Mouse (Mus musculus) midbrain, embryonic 11.5 days (tissue): ENCODE measurements around the gene Bbx. TPM values are rescaled to one million over a fixed set of nuclear protein-coding genes. Genes with fewer than 3 reads are reported as not detected.

Experiments used
- ATAC-seq: fragments of 200-750 bp; cut with Nextera tagmentation; 2 replicates; pipeline ENCODE4 v1.8.0; 2017; ENCODE audit warnings: moderate TSS enrichment, moderate library complexity; ENCODE audit not compliant: low FRiP score
- DNase-seq: peaks from one replicate; pipeline ENCODE4 v3.0.0; 2015; ENCODE audit warnings: low spot score; ENCODE audit errors: missing footprints
- H3K27ac ChIP-seq: fragments of 300-500 bp; sonication (generic); 2 replicates; pipeline ENCODE4 v1.5.1; 2014; ENCODE audit warnings: low read depth, low read length
- H3K27me3 ChIP-seq: fragments of 300-500 bp; sonication (generic); 2 replicates; pipeline ENCODE4 v1.6.1; 2014; ENCODE audit warnings: mild to moderate bottlenecking, low read length, moderate library complexity, mixed read lengths; ENCODE audit not compliant: control insufficient read depth, insufficient read depth
- H3K36me3 ChIP-seq: fragments of 300-500 bp; sonication (generic); 2 replicates; pipeline ENCODE4 v1.6.1; 2014; ENCODE audit warnings: mild to moderate bottlenecking, low read length, moderate library complexity, mixed read lengths; ENCODE audit not compliant: control insufficient read depth, insufficient read depth
- H3K4me1 ChIP-seq: fragments of 300-500 bp; sonication (generic); 2 replicates; pipeline ENCODE4 v1.6.1; 2014; ENCODE audit warnings: low read length; ENCODE audit not compliant: control insufficient read depth, insufficient read depth
- H3K4me2 ChIP-seq: fragments of 300-500 bp; sonication (generic); 2 replicates; pipeline ENCODE4 v1.6.1; 2014; ENCODE audit warnings: mild to moderate bottlenecking, moderate library complexity
- H3K4me3 ChIP-seq: fragments of 300-500 bp; sonication (generic); 2 replicates; pipeline ENCODE4 v1.5.1; 2014; ENCODE audit warnings: low read depth, low read length
- H3K9ac ChIP-seq: fragments of 300-500 bp; sonication (generic); 2 replicates; pipeline ENCODE4 v1.6.1; 2014; ENCODE audit warnings: low read length
- H3K9me3 ChIP-seq: fragments of 300-500 bp; sonication (generic); 2 replicates; pipeline ENCODE4 v1.6.1; 2016; ENCODE audit warnings: low read length; ENCODE audit not compliant: control insufficient read depth
- WGBS: fragments of 180-500 bp; shearing (Covaris S2); extraction: QIAGEN DNeasy Blood & Tissue Kit; methylation state at CpG from one replicate; pipeline ENCODE4 v1.1.7; 2014; 5-methylcytosine and 5-hydroxymethylcytosine counted together
- polyA plus RNA-seq: library from polyadenylated mRNA; unstranded; fragments of >200 nt; fragmentation: Nextera tagmentation; extraction: Ambion mirVana; gene quantifications from 2 replicates; pipeline ENCODE4 v1.2.1, GENCODE M21; 2014

Gene Bbx
- polyA plus RNA-seq, 1 experiment from 2014 or later = 23.8 TPM

DNA sequence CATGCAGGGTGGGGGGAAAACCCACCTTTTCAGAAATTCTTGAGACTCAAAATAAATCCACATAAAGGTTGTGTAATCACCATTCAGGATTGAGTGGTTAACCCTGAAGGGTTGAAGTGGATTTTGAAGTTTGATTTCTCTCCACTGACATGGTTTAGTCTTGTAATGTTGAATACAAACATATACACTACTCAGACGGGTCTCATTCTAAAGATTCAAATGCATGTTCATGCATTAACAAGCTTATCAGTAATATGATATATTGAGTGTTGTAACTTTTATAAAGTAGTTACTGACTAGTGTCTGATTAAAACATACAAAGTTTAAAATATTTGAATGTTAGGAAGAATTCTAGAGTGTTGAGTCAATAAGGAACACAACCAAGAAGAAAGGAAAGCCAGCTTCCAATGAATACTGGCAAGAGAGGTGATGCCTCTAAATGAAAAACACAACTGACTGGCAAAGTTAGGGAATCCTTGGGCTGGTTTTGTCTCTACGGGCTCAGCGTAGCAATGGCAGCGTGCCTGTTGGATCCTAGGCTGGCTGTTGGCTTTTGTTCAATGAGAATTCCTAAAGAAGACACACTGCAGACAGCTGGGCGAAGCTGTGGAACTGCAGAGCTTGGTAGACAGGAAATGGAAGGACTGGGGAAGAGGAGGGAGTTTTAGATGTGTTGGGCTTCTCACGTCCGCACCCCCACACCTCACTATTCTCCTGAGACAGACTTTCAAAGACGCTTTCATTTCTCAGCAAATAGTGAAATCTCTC is 211.3 kb downstream of the Bbx start:
- no peak overlapping the region for H3K9ac ChIP-seq
- H3K4me3 ChIP-seq = no peak overlapping the region
- H3K4me1 ChIP-seq = no peaks in the 10 kb centered on the region
- no peak for ATAC-seq
- no peak overlapping the region for H3K27ac ChIP-seq
- H3K36me3 ChIP-seq = no peaks in the 10 kb centered on the region
- DNase-seq = no peak
- H3K27me3 ChIP-seq = no peaks in the 10 kb centered on the region
- 93% methylated on average over 8 of the region's 8 CpGs for WGBS
- no peak overlapping the region for H3K4me2 ChIP-seq
- no peaks in the 10 kb centered on the region for H3K9me3 ChIP-seq

DNA sequence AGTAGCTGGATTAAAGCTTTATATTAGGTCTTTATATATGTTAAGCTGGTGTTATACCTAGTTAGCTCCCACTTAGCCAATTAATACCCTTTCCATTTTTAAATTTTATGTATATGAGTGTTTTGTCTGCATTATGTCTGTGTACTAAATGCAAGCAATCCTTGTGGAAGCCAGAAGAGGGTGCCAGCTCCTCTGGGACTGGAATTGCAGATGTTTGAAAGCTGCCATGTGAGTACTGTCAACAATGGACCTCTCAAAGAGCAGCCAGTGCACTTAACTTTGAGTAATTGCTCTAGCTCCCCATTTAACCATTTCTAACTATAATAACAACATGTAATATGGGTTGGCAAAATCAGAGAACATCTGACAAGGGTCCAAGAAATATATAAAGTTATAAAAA is 215.1 kb downstream of the Bbx start:
- Histone ChIP-seq H3K4me2 (no peak overlapping the region), H3K27ac (no peak overlapping the region), H3K9me3 (no peaks in the 10 kb centered on the region), H3K4me3 (no peak overlapping the region), H3K4me1 (no peaks in the 10 kb centered on the region), H3K36me3 (no peaks in the 10 kb centered on the region), H3K27me3 (no peaks in the 10 kb centered on the region), H3K9ac (no peak overlapping the region)
- ATAC-seq (no peak), DNase-seq (no peak)

DNA sequence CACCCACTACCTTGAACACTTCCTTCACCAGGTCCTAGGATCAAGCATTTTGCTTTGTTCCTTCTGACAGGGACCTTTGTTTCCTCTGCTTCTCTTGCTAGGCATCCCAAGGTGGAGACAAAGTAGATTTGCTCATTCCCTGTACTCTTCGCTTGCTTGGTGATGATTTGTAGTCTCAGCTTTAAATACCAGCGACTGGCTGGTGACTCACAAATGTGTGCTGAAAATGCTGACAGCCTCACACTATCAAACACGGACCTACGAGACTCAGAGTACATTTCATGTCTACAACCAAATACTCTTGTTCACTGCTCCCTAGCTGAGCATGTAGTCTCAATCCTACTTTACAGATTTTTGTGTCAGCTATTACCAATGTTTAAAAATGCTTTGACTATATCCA is 220.5 kb downstream of the Bbx start:
- WGBS = 87% methylated on average over 4 of the region's 4 CpGs
- no peak for ATAC-seq

DNA sequence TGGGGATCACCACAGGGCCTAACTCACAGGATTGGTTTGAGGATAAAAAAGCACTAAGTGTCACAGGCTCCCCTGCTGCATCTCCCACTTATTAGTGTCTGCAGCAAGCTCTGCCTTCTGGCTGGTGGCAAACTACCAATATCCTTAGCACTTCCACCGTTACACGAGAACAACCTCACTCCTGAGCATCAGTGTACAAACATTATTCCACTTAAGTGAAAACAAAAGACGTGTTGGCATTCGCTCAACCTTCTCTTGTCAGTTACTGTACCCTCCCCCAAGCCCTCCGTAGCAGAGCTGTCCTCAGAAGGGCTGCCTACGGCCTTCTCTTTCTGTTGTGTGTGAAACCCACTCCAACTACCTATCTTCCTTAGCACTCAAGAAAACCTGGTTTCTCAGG is 221.0 kb downstream of the Bbx start:
- Histone ChIP-seq H3K9me3 (no peaks in the 10 kb centered on the region), H3K4me3 (no peak overlapping the region), H3K4me2 (no peak overlapping the region), H3K27me3 (no peaks in the 10 kb centered on the region), H3K36me3 (no peaks in the 10 kb centered on the region), H3K27ac (no peak overlapping the region), H3K4me1 (no peaks in the 10 kb centered on the region), H3K9ac (no peak overlapping the region)
- ATAC-seq (no peak), DNase-seq (no peak)
- 94% methylated on average over 6 of the region's 6 CpGs for WGBS

More for the DNA sequence above, 220.5 kb downstream of the Bbx start:
- no peaks in the 10 kb centered on the region for H3K4me1 ChIP-seq
- no peaks in the 10 kb centered on the region for H3K36me3 ChIP-seq
- DNase-seq = no peak
- H3K27ac ChIP-seq = no peak overlapping the region
- H3K4me2 ChIP-seq = no peak overlapping the region
- H3K27me3 ChIP-seq = no peaks in the 10 kb centered on the region
- no peak overlapping the region for H3K9ac ChIP-seq
- no peaks in the 10 kb centered on the region for H3K9me3 ChIP-seq
- H3K4me3 ChIP-seq = no peak overlapping the region

DNA sequence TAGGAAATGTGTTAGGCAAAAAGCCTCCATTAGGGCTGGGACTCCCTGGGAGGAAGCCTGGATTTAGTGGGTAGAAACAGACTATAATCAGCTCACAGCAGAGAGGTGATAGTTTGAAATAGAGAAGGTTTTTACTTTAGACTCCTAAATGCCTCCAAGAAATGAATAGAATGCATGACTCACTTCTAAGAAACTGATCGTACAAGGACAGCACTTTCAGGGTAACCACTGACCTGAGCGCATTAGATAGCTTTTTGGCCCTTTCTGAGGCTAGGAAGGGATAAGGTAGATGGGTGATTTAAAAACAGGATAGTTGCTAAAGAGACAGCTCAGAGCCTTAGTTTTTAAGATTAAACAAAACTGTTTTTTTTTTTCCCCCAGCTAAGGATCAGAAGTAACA is 221.4 kb downstream of the Bbx start:
- DNase-seq (no peak), ATAC-seq (no peak)
- no peaks in the 10 kb centered on the region for H3K4me1 ChIP-seq
- H3K4me2 ChIP-seq = no peak overlapping the region
- no peak overlapping the region for H3K27ac ChIP-seq
- no peak overlapping the region for H3K9ac ChIP-seq
- 92% methylated on average over 2 of the region's 2 CpGs for WGBS
- H3K27me3 ChIP-seq = no peaks in the 10 kb centered on the region
- no peaks in the 10 kb centered on the region for H3K36me3 ChIP-seq
- H3K9me3 ChIP-seq = no peaks in the 10 kb centered on the region
- no peak overlapping the region for H3K4me3 ChIP-seq

DNA sequence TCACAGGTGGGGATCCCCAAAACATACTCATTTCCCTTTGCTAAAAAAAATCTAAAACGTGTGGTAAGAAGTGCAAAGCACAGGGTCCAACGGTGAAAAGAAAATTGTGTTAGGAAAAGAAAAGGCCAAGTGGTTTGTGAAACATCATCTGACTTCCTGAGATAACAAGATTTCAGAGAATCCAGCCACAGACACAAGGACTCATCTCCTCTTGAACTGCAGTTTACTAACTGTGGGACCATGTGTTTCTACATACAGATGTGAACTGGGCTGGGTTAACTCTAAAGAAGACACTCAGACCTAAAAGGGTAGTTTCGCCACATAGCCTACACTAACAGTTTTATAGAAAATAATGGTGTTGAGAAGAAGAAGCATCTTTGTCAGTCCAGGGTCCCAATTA is 227.2 kb downstream of the Bbx start:
- Histone ChIP-seq H3K27me3 (no peaks in the 10 kb centered on the region), H3K9me3 (no peaks in the 10 kb centered on the region), H3K9ac (no peak overlapping the region), H3K36me3 (peaks cover 2% of the 10 kb centered on the region; the same call in 1 of the 2 replicates), H3K4me1 (no peaks in the 10 kb centered on the region), H3K27ac (no peak overlapping the region), H3K4me3 (no peak overlapping the region), H3K4me2 (no peak overlapping the region)
- no peak for ATAC-seq
- no peak for DNase-seq
- WGBS = 82% methylated on average over 3 of the region's 3 CpGs

DNA sequence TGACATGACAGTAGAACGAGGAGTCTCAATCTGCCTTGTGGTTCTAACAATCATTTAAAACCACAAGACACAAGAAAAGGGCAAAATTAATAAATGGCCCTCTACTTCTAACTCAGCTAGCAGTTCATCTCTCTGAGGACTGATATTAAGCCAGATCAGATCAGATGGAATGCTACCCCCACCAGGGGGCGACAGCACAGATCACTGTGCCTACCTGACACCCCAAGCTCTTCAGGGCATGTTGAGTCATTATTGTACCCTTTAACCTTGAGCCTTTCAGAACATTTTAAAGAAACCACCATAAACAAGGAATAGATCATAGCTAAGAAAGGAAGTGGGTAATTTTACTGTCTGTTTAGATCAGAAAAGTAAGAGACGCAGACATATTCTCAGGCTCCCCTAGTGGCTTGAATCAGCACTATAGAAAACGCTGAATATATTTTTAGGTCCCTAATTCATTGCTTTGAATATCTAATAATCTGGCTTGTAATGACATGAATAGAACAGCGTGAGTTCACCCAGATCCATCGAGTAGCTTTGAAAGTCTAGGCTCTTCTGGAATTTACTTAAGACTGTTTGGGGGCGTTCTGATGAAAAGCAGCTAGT is 230.5 kb downstream of the Bbx start:
- peak; percentile 85 for DNase-seq

DNA sequence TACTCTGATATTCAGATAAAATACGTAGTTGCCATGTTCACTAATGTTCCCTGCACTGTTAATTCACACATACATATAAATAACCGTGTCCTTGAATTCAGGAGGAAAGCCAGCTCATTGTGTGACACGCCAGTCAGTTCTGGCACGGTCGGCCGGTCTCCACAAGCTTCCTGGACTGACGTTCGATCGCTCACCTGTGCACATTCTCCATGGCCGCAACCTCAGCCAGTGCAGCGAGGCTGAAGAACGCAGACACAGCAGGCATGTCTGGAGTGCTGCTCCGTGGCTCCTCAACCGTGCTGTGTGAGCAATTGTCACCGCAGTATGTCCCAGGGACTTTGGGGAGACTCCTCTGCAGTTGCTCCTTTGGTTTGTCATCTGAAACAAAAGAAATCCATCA is 232.0 kb downstream of the Bbx start:
- Histone ChIP-seq H3K9ac (no peak overlapping the region), H3K4me2 (no peak overlapping the region), H3K27ac (no peak overlapping the region), H3K9me3 (no peaks in the 10 kb centered on the region), H3K27me3 (no peaks in the 10 kb centered on the region), H3K36me3 (peaks cover 2% of the 10 kb centered on the region; the same call in 1 of the 2 replicates), H3K4me3 (no peak overlapping the region), H3K4me1 (no peaks in the 10 kb centered on the region)
- DNase-seq (no peak), ATAC-seq (no peak)
- WGBS = 91% methylated on average over 15 of the region's 15 CpGs

More for the DNA sequence above, 230.5 kb downstream of the Bbx start:
- no peaks in the 10 kb centered on the region for H3K27me3 ChIP-seq
- H3K27ac ChIP-seq = no peak overlapping the region
- H3K9me3 ChIP-seq = no peaks in the 10 kb centered on the region
- H3K4me3 ChIP-seq = no peak overlapping the region
- H3K4me2 ChIP-seq = no peak overlapping the region
- H3K4me1 ChIP-seq = no peaks in the 10 kb centered on the region
- ATAC-seq = no peak
- peaks cover 2% of the 10 kb centered on the region; the same call in 1 of the 2 replicates for H3K36me3 ChIP-seq
- no peak overlapping the region for H3K9ac ChIP-seq
- 82% methylated on average over 7 of the region's 7 CpGs for WGBS

DNA sequence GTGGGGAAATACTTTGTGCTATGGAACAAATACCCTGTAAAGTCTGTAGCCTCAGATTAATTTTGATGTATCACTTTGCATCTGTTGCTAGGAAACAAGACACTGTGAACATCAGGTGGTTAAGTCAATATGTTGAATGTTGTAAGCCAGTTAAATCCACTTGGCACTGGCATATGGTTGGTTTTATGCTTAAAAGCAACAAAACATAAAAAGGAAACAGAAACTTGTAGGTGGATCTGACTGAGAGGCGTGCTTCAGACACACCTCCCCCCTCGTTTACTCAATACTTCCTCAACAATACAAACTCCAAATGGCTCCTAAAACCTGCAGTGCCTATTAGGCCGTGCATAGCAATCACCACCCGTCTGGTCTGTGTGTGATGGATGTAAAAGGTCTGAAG is 236.1 kb downstream of the Bbx start:
- Histone ChIP-seq H3K36me3 (peaks cover 2% of the 10 kb centered on the region; the same call in 1 of the 2 replicates), H3K4me3 (no peak overlapping the region), H3K27me3 (no peaks in the 10 kb centered on the region), H3K4me1 (no peaks in the 10 kb centered on the region), H3K4me2 (no peak overlapping the region), H3K9ac (no peak overlapping the region), H3K9me3 (no peaks in the 10 kb centered on the region), H3K27ac (no peak overlapping the region)
- DNase-seq (no peak), ATAC-seq (no peak)
- WGBS = 63% methylated on average over 4 of the region's 4 CpGs
